Mouse (Mus musculus) MEL (cell line): ENCODE data around the gene Prg4. TPM values are rescaled to one million over a fixed set of nuclear protein-coding genes. Genes with fewer than 3 reads are reported as not detected.

Experiments
- DNase-seq: peaks from one replicate; pipeline ENCODE4 v3.0.0; 2011; ENCODE audit warnings: low read depth, low spot score
- H3K27ac ChIP-seq: 2 replicates; pipeline ENCODE4 v1.5.1; 2012; ENCODE audit warnings: low read depth, mild to moderate bottlenecking, control low read depth, low read length, moderate library complexity; ENCODE audit not compliant: control insufficient read depth
- H3K27me3 ChIP-seq, 2 experiments: fragments of 150-350 bp in 1 of 2; sonication (generic) in 1 of 2; 2 replicates each; pipeline ENCODE4 v1.6.1; 2012; ENCODE audit warnings: low read length in 2 of 2, mild to moderate bottlenecking in 2 of 2, improper control_type of control experiment in 1 of 2, moderate library complexity in 1 of 2; ENCODE audit not compliant: insufficient read depth in 2 of 2, control insufficient read depth in 1 of 2
- H3K36me3 ChIP-seq, 2 experiments: 2 replicates each; pipeline ENCODE4 v1.6.1; 2012 to 2014; ENCODE audit warnings: low read length in 2 of 2, improper control_type of control experiment in 1 of 2, inconsistent platforms in 1 of 2, mild to moderate bottlenecking in 1 of 2; ENCODE audit not compliant: insufficient read depth in 2 of 2, control insufficient read depth in 1 of 2
- H3K4me1 ChIP-seq, 2 experiments: fragments of 150-350 bp in 1 of 2; sonication (generic) in 1 of 2; 2 replicates each; pipeline ENCODE4 v1.6.1; 2012; ENCODE audit warnings: low read length in 2 of 2, improper control_type of control experiment in 1 of 2, mild to moderate bottlenecking in 1 of 2; ENCODE audit not compliant: insufficient read depth in 2 of 2, control insufficient read depth in 1 of 2
- H3K4me3 ChIP-seq, 2 experiments: fragments of 150-350 bp in 1 of 2; sonication (generic) in 1 of 2; 2 replicates each; pipeline ENCODE4 v1.5.1; 2012; ENCODE audit warnings: low read depth in 2 of 2, low read length in 2 of 2, mild to moderate bottlenecking in 2 of 2, moderate library complexity in 2 of 2, control low read depth in 1 of 2, improper control_type of control experiment in 1 of 2; ENCODE audit not compliant: control insufficient read depth in 1 of 2, insufficient read depth in 1 of 2
- H3K79me2 ChIP-seq: 2 replicates; pipeline ENCODE4 v1.6.1; 2012; ENCODE audit warnings: mild to moderate bottlenecking, low read length, moderate library complexity; ENCODE audit not compliant: control insufficient read depth, poor library complexity, insufficient read depth
- H3K9ac ChIP-seq: 2 replicates; pipeline ENCODE4 v1.6.1; 2012; ENCODE audit warnings: low read depth, mild to moderate bottlenecking, control low read depth, low read length, moderate library complexity; ENCODE audit not compliant: control insufficient read depth, poor library complexity, severe bottlenecking
- H3K9me3 ChIP-seq: fragments of 150-350 bp; sonication (generic); replicated peaks from 2 replicates; pipeline ENCODE4 v1.6.1; 2012; ENCODE audit warnings: mild to moderate bottlenecking, low read length, improper control_type of control experiment, moderate library complexity; ENCODE audit not compliant: insufficient read depth
- BHLHE40 ChIP-seq: IDR thresholded peaks from 2 replicates; pipeline ENCODE4 v1.6.1; 2012; ENCODE audit warnings: low read depth, mild to moderate bottlenecking, inconsistent platforms, low read length, improper control_type of control experiment, borderline replicate concordance
- CHD1 ChIP-seq: IDR thresholded peaks from 2 replicates; pipeline ENCODE4 v1.6.1; 2012; ENCODE audit warnings: low read depth, mild to moderate bottlenecking, inconsistent platforms, low read length, improper control_type of control experiment
- CHD2 ChIP-seq: IDR thresholded peaks from 2 replicates; pipeline ENCODE4 v1.6.1; 2011; ENCODE audit warnings: low read length, improper control_type of control experiment
- CTCF ChIP-seq, 3 experiments: IDR thresholded peaks in 2 of 3; conservative IDR thresholded peaks in 1 of 3; 2 replicates each; pipeline ENCODE4 v1.5.1; 2011 to 2012; ENCODE audit warnings: low read length in 3 of 3, low read depth in 2 of 3, mild to moderate bottlenecking in 2 of 3, improper control_type of control experiment in 1 of 3, inconsistent platforms in 1 of 3, mixed read lengths in 1 of 3, moderate library complexity in 1 of 3; ENCODE audit not compliant: control insufficient read depth in 1 of 3, insufficient read depth in 1 of 3, poor library complexity in 1 of 3, severe bottlenecking in 1 of 3
- EP300 ChIP-seq, 2 experiments: IDR thresholded peaks; 2 replicates each; pipeline ENCODE4 v1.6.1; 2011; ENCODE audit warnings: improper control_type of control experiment in 2 of 2, low read length in 2 of 2, low read depth in 1 of 2, mild to moderate bottlenecking in 1 of 2
- GATA1 ChIP-seq: IDR thresholded peaks from 2 replicates; pipeline ENCODE4 v1.6.1; 2011; ENCODE audit warnings: low read depth, low read length, improper control_type of control experiment
- HCFC1 ChIP-seq: IDR thresholded peaks from 2 replicates; pipeline ENCODE4 v1.6.1; 2012; ENCODE audit warnings: low read depth, mild to moderate bottlenecking, inconsistent platforms, low read length, improper control_type of control experiment, moderate library complexity
- JUND ChIP-seq: IDR thresholded peaks from 2 replicates; pipeline ENCODE4 v1.6.1; 2011; ENCODE audit warnings: low read depth, mild to moderate bottlenecking, improper control_type of control experiment, low read length
- KAT2A ChIP-seq: conservative IDR thresholded peaks from 2 replicates; pipeline ENCODE4 v1.6.1; 2012; ENCODE audit warnings: low read depth, low read length, improper control_type of control experiment, inconsistent platforms
- MAFK ChIP-seq: IDR thresholded peaks from 2 replicates; pipeline ENCODE4 v1.6.1; 2011; ENCODE audit warnings: low read depth, mild to moderate bottlenecking, low read length, improper control_type of control experiment, borderline replicate concordance
- MAX ChIP-seq: IDR thresholded peaks from 2 replicates; pipeline ENCODE4 v1.6.1; 2011; ENCODE audit warnings: low read length, improper control_type of control experiment
- MAZ ChIP-seq: IDR thresholded peaks from 2 replicates; pipeline ENCODE4 v1.6.1; 2012; ENCODE audit warnings: low read depth, mild to moderate bottlenecking, inconsistent platforms, low read length, improper control_type of control experiment
- MEF2A ChIP-seq: IDR thresholded peaks from 2 replicates; pipeline ENCODE4 v1.6.1; 2014; ENCODE audit warnings: low read depth, mild to moderate bottlenecking, inconsistent platforms, low read length, improper control_type of control experiment; ENCODE audit not compliant: poor library complexity, insufficient replicate concordance, severe bottlenecking; ENCODE audit errors: extremely low read depth
- MYC ChIP-seq: IDR thresholded peaks from 2 replicates; pipeline ENCODE4 v1.6.1; 2011; ENCODE audit warnings: low read depth, mild to moderate bottlenecking, low read length, improper control_type of control experiment, moderate library complexity
- NELFE ChIP-seq: IDR thresholded peaks from 2 replicates; pipeline ENCODE4 v1.6.1; 2011; ENCODE audit warnings: low read depth, low read length, improper control_type of control experiment
- POLR2AphosphoS5 ChIP-seq: IDR thresholded peaks from 2 replicates; pipeline ENCODE4 v1.6.1; 2012; ENCODE audit warnings: low read depth, borderline replicate concordance, mild to moderate bottlenecking, inconsistent platforms, low read length, moderate library complexity, mixed read lengths
- RAD21 ChIP-seq: IDR thresholded peaks from 2 replicates; pipeline ENCODE4 v1.6.1; 2011; ENCODE audit warnings: mild to moderate bottlenecking, low read depth, low read length, improper control_type of control experiment
- RCOR1 ChIP-seq: IDR thresholded peaks from 2 replicates; pipeline ENCODE4 v1.6.1; 2012; ENCODE audit warnings: low read depth, mild to moderate bottlenecking, inconsistent platforms, low read length, improper control_type of control experiment
- SIN3A ChIP-seq: IDR thresholded peaks from 2 replicates; pipeline ENCODE4 v1.6.1; 2012; ENCODE audit warnings: low read length, improper control_type of control experiment, inconsistent platforms
- TBP ChIP-seq: IDR thresholded peaks from 2 replicates; pipeline ENCODE4 v1.8.0; 2011; ENCODE audit warnings: low read depth, low read length, improper control_type of control experiment
- TCF12 ChIP-seq: IDR thresholded peaks from 2 replicates; pipeline ENCODE4 v1.6.1; 2014; ENCODE audit warnings: low read depth, mild to moderate bottlenecking, inconsistent platforms, low read length, improper control_type of control experiment, moderate library complexity
- UBTF ChIP-seq: IDR thresholded peaks from 2 replicates; pipeline ENCODE4 v1.6.1; 2012; ENCODE audit warnings: low read depth, mild to moderate bottlenecking, inconsistent platforms, low read length, improper control_type of control experiment, moderate library complexity, borderline replicate concordance; ENCODE audit not compliant: insufficient read depth
- USF2 ChIP-seq, 2 experiments: IDR thresholded peaks; 2 replicates each; pipeline ENCODE4 v1.6.1; 2011 to 2012; ENCODE audit warnings: improper control_type of control experiment in 2 of 2, low read length in 2 of 2, borderline replicate concordance in 1 of 2, inconsistent platforms in 1 of 2, low read depth in 1 of 2, mild to moderate bottlenecking in 1 of 2; ENCODE audit not compliant: insufficient read depth in 1 of 2
- ZC3H11A ChIP-seq: IDR thresholded peaks from 2 replicates; pipeline ENCODE4 v1.6.1; 2012; ENCODE audit warnings: low read depth, mild to moderate bottlenecking, inconsistent platforms, low read length, improper control_type of control experiment
- ZMIZ1 ChIP-seq: IDR thresholded peaks from 2 replicates; pipeline ENCODE4 v1.6.1; 2012; ENCODE audit warnings: low read depth, mild to moderate bottlenecking, inconsistent platforms, low read length, improper control_type of control experiment, moderate library complexity
- polyA plus RNA-seq, 2 experiments: library from polyadenylated mRNA; stranded (reverse) in 1 of 2; unstranded in 1 of 2; fragments of >175 nt in 1 of 2; fragments of >200 nt in 1 of 2; gene quantifications; 2 replicates each; pipeline versions ENCODE4 v1.2.1 to v1.2.4; 2012; ENCODE audit warnings: low replicate concordance in 2 of 2, low read depth in 1 of 2; ENCODE audit not compliant: insufficient read length in 2 of 2, insufficient read depth in 1 of 2, missing spikeins in 1 of 2
- total RNA-seq: library from RNA; depleted of rRNA; stranded (reverse); fragments of 300-350 nt; gene quantifications from 2 replicates; pipeline ENCODE4 v1.2.3, GENCODE M21; 2012

Gene Prg4
- total and polyA plus RNA-seq, 3 experiments: 0.19 to 0.42 TPM; not detected in 1

- H3K27me3 ChIP-seq: no peaks in the 10 kb centered on the region
- no peak overlapping the region for H3K27ac ChIP-seq
- H3K4me1 ChIP-seq: no peaks in the 10 kb centered on the region
- TF ChIP-seq SIN3A (no peak), EP300 (IDR thresholded peaks at IDR 0.05; ENCODE audit: low read depth in 1 of 2, low read length in 2 of 2) (no peak), NELFE (no peak), MAX (no peak), POLR2AphosphoS5 (no peak), HCFC1 (no peak), TBP (no peak), ZC3H11A (no peak), TCF12 (no peak), MYC (no peak), JUND (no peak), GATA1 (no peak), CTCF (IDR thresholded peaks at IDR 0.05 in 2 of 3, conservative IDR thresholded peaks at IDR 0.05 in 1 of 3; ENCODE audit: control insufficient read depth in 1 of 3, insufficient read depth in 1 of 3, low read depth in 2 of 3, low read length in 3 of 3, poor library complexity in 1 of 3, severe bottlenecking in 1 of 3) (no peak), MEF2A (no peak), MAZ (no peak), RCOR1 (no peak)
- no peaks in the 10 kb centered on the region for H3K79me2 ChIP-seq
- H3K9ac ChIP-seq: no peak overlapping the region
- H3K36me3 ChIP-seq: no peaks in the 10 kb centered on the region
- H3K4me3 ChIP-seq: no peak overlapping the region
- H3K9me3 ChIP-seq: no peaks in the 10 kb centered on the region
- DNase-seq: no peak
Measured at GRCm38 (mm10) chr1:150465364-150465763, 601 bp downstream of the Prg4 start.

- no peak for DNase-seq
- TF ChIP-seq JUND (no peak), CTCF (IDR thresholded peaks at IDR 0.05 in 2 of 3, conservative IDR thresholded peaks at IDR 0.05 in 1 of 3; ENCODE audit: control insufficient read depth in 1 of 3, insufficient read depth in 1 of 3, low read depth in 2 of 3, low read length in 3 of 3, poor library complexity in 1 of 3, severe bottlenecking in 1 of 3) (no peak), MAFK (no peak), BHLHE40 (no peak), HCFC1 (no peak), CHD2 (no peak), MAX (no peak), KAT2A (no peak), RCOR1 (no peak), CHD1 (no peak), UBTF (no peak), RAD21 (no peak), ZMIZ1 (no peak), USF2 (IDR thresholded peaks at IDR 0.05; ENCODE audit: borderline replicate concordance in 1 of 2, insufficient read depth in 1 of 2, low read depth in 1 of 2, low read length in 2 of 2) (no peak), NELFE (no peak)
- TF ChIP-seq, all 39 proteins: peak for 0
- H3K79me2 ChIP-seq: no peaks in the 10 kb centered on the region
- peaks cover 0 to 8% of the 10 kb centered on the region in 2 experiments; a peak in 2 of 4 replicates for H3K36me3 ChIP-seq
- no peak overlapping the region for H3K4me3 ChIP-seq
- no peaks in the 10 kb centered on the region for H3K9me3 ChIP-seq
- no peak overlapping the region for H3K9ac ChIP-seq
- no peaks in the 10 kb centered on the region for H3K27me3 ChIP-seq
- H3K4me1 ChIP-seq: peaks cover 5 to 8% of the 10 kb centered on the region in 2 experiments
- no peak overlapping the region for H3K27ac ChIP-seq
Measured at GRCm38 (mm10) chr1:150463691-150464090, 2.3 kb downstream of the Prg4 start.
